Mouse (Mus musculus) thymus, adult 2 months (tissue): ENCODE data around the gene Nsun6.

Experiments
- CTCF ChIP-seq: fragments of 200-500 bp; IDR thresholded peaks from 2 replicates; pipeline ENCODE4 v1.5.1; 2012; ENCODE audit warnings: mild to moderate bottlenecking, control low read depth, low read length, moderate library complexity, borderline replicate concordance; ENCODE audit not compliant: control insufficient read depth, poor library complexity, insufficient read depth; ENCODE audit errors: extremely low read depth
- POLR2A ChIP-seq: fragments of 200-500 bp; IDR thresholded peaks from 2 replicates; pipeline ENCODE4 v1.6.1; 2012; ENCODE audit warnings: mild to moderate bottlenecking, low read length, control low read depth, moderate library complexity; ENCODE audit not compliant: control insufficient read depth, poor library complexity, insufficient read depth; ENCODE audit errors: extremely low read depth

- no peak for TF ChIP-seq CTCF
- no peak for TF ChIP-seq POLR2A
These were observed 46.8 kb downstream of the Nsun6 start for GRCm38 (mm10) chr2:15008072-15008471.
